12 mouse cellular contexts compared by ENCODE assay signal in genomic region chr6:49164701-49165100, GRCm38 (mm10). TPM values are rescaled to one million over a fixed set of nuclear protein-coding genes. Genes with fewer than 3 reads are reported as not detected.
"Had no signal": no experiment of that assay in that cellular context is flagged by ENCODE, and none has a peak within 500 bp of the region (broad histone marks: within the 10 kb centered on the region; RNA-seq: fewer than 3 reads in every experiment).

No protein-coding gene starts in this region.

- H3K9ac ChIP-seq: limb, embryonic 13.5 days; liver, embryonic 15.5 days; lung, embryonic 14.5 days; neural tube, embryonic 12.5 days had no signal

- H3K27me3 ChIP-seq: limb, embryonic 13.5 days; liver, embryonic 15.5 days; megakaryocyte, embryonic 14.5 days; neural tube, embryonic 12.5 days had no signal

- H3K9me3 ChIP-seq: limb, embryonic 13.5 days; liver, embryonic 15.5 days; megakaryocyte, embryonic 14.5 days; neural tube, embryonic 12.5 days had no signal

- ATAC-seq: inflammation-experienced regulatory T-cells, adult 6 months had no signal

- H3K36me3 ChIP-seq: liver, embryonic 15.5 days; neural tube, embryonic 12.5 days had no signal

- H3K4me3 ChIP-seq: limb, embryonic 13.5 days; liver, embryonic 15.5 days; megakaryocyte, embryonic 14.5 days; neural tube, embryonic 12.5 days had no signal

- DNase-seq: lung, embryonic 14.5 days; thymus, adult 2 months; thymus, postnatal 25 days had no signal

- H3K4me2 ChIP-seq: limb, embryonic 13.5 days; liver, embryonic 15.5 days; lung, embryonic 14.5 days; neural tube, embryonic 12.5 days had no signal

- H3K27ac ChIP-seq: limb, embryonic 13.5 days; liver, embryonic 15.5 days; macrophage; neural tube, embryonic 12.5 days; stomach, postnatal 0 days had no signal

RNA-seq across cellular contexts. Expression of gene Igf2bp3, which starts 50.1 kb away (rescaled TPM):
- total RNA-seq: layer of hippocampus, adult 8-10 months; left cerebral cortex, adult 18-20 months had no signal
